Mouse (Mus musculus) forebrain, embryonic 10.5 days (tissue): ENCODE measurements around the gene Hspa8. TPM values are rescaled to one million over a fixed set of nuclear protein-coding genes. Genes with fewer than 3 reads are reported as not detected.
"Not testable (repeated sequence)": the region's sequence is repeated elsewhere in the genome, so short reads cannot be mapped to it uniquely, and the experiment has no call there.

ENCODE experiments used
- DNase-seq: peaks from one replicate; pipeline ENCODE4 v3.0.0-alpha.2; 2017; ENCODE audit warnings: low spot score; ENCODE audit errors: extremely low spot score
- H3K27ac ChIP-seq: fragments of 300-500 bp; sonication (generic); 2 replicates; pipeline ENCODE4 v1.5.1; 2016; ENCODE audit warnings: mild to moderate bottlenecking
- H3K27me3 ChIP-seq: fragments of 300-500 bp; sonication (generic); 2 replicates; pipeline ENCODE4 v1.6.1; 2016; ENCODE audit warnings: mild to moderate bottlenecking; ENCODE audit not compliant: poor library complexity, severe bottlenecking
- H3K36me3 ChIP-seq: fragments of 300-500 bp; sonication (generic); replicated peaks from 2 replicates; pipeline ENCODE4 v1.6.1; 2016; ENCODE audit warnings: mild to moderate bottlenecking, moderate library complexity
- H3K4me1 ChIP-seq: fragments of 300-500 bp; sonication (generic); 2 replicates; pipeline ENCODE4 v1.6.1; 2016
- H3K4me3 ChIP-seq: fragments of 300-500 bp; sonication (generic); 2 replicates; pipeline ENCODE4 v1.5.1; 2016; ENCODE audit warnings: mild to moderate bottlenecking, moderate library complexity
- H3K9me3 ChIP-seq: fragments of 300-500 bp; sonication (generic); 2 replicates; pipeline ENCODE4 v1.6.1; 2016; ENCODE audit warnings: mild to moderate bottlenecking, moderate library complexity
- WGBS: fragments of 180-500 bp; shearing (Covaris S2); methylation state at CpG from one replicate; pipeline ENCODE4 v1.1.7; 2016; 5-methylcytosine and 5-hydroxymethylcytosine counted together
- polyA plus RNA-seq: library from polyadenylated mRNA; unstranded; fragments of >200 nt; fragmentation: Nextera tagmentation; extraction: Ambion mirVana; gene quantifications from 2 replicates; pipeline ENCODE4 v1.2.1, GENCODE M21; 2016

Gene Hspa8
- polyA plus RNA-seq, 1 experiment from 2014 or later = 3,411 TPM

DNA sequence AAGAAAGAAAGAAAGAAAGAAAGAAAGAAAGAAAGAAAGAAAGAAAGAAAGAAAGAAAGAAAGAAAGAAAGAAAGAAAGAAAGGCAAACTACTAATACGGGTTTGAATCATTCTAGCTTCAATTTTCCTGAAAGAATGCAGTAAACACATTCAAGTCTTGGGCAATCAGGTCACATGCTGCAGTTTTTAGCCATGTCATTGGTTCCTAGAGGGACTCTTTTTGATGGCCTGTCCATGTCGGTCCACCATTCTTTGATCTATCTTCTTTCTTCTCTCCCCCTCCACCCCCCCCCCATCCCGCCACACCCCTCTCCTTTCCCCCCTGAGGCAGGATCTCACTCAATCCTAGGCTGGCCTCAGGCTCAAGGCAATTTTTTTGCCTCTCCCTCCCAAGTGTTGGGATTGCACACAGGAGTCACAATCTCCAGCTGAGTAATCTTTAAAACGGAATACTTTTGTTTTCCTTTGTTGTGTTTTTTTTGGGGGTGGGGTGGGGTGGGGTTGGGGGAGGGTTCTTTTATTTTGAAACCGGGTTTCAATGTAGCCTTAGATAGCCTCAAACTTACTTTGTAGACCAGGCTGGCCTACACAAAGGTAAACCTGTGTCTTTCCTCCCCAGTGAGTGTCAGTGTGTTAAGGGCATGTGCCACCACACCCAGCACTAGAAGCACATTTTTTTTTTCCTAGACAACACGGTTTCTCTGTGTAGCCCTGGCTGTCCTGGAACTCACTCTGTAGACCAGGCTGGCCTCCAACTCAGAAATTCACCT, 8.7 kb upstream of the Hspa8 start:
- no peaks in the 10 kb centered on the region for H3K27me3 ChIP-seq
- no peak for DNase-seq
- H3K9me3 ChIP-seq = no peaks in the 10 kb centered on the region
- WGBS = 81% methylated on average over 6 of the region's 6 CpGs
- H3K4me1 ChIP-seq = peaks cover 7% of the 10 kb centered on the region
- no peak overlapping the region for H3K4me3 ChIP-seq
- no peaks in the 10 kb centered on the region for H3K36me3 ChIP-seq
- no peak overlapping the region for H3K27ac ChIP-seq

DNA sequence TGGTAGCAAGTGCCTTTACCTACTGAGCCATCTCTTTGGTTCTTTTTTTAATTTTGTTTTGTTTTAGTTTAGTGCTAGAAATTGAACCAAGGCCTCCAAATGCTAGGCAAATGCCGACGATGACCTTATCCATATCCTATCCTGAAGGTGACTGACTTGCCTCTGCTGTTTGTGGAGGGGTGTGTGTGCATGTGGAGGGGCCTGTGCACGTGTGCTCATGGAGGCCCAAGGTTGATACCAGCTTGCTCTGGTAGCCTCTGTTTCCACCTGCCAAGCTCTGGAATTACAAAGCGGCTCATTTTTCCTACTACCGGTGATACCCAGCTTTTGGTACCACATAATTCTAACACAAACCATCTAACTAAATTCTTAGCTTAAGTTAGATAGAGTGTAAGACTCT, 7.2 kb upstream of the Hspa8 start:
- Histone ChIP-seq H3K27me3 (no peaks in the 10 kb centered on the region), H3K4me3 (no peak overlapping the region)
- DNase-seq = no peak

DNA sequence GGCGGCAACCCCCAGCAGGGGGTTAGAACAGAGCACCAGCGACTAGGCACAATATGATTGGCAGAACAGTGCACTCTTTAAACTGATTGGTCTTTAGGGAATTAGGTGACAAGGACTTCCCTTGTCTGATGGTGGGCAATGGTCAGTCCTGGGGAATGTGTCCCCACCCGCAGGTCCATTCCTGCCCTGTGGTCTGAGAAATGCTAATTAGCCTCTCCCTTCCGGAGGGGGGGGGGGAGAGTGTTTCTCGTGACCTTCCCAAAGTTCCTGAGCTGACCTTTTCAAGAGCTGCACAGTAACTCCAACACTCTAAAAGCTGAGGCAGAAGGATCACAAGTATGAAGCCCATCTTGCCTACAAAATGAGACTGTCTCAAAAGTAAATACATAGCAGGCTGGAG, 6.5 kb upstream of the Hspa8 start:
- Histone ChIP-seq H3K4me3 (no peak overlapping the region), H3K27me3 (no peaks in the 10 kb centered on the region), H3K9me3 (no peaks in the 10 kb centered on the region), H3K36me3 (no peaks in the 10 kb centered on the region), H3K4me1 (peaks cover 20% of the 10 kb centered on the region), H3K27ac (no peak overlapping the region; the same call in 1 of the 2 replicates)
- WGBS = 31% methylated on average over 5 of the region's 5 CpGs
- no peak for DNase-seq

More for the DNA sequence above, 7.2 kb upstream of the Hspa8 start:
- H3K9me3 ChIP-seq = no peaks in the 10 kb centered on the region
- peaks cover 13% of the 10 kb centered on the region for H3K4me1 ChIP-seq
- WGBS = 98% methylated on average over 5 of the region's 5 CpGs
- H3K36me3 ChIP-seq = no peaks in the 10 kb centered on the region
- no peak overlapping the region for H3K27ac ChIP-seq

DNA sequence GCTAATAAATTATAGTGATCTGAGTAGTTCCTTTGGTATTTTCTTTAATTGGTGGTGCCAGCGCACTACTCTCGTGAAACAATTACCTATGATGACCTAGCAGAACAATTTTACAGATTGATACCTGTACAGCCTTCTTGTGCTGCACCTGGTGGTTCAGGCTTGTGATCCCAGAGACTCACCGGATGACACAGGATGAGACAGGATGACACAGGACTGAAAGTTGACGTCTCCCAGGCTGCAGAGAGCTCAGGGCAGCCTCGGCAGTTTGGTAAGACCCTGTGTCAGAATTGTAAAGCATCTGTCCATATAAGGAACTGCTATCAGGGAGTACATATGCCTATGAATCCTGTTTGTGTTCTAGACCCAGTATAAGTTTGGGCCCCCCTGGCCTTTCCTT, 5.9 kb upstream of the Hspa8 start:
- Histone ChIP-seq H3K27ac (no peak overlapping the region), H3K9me3 (no peaks in the 10 kb centered on the region), H3K4me1 (peaks cover 27% of the 10 kb centered on the region), H3K4me3 (no peak overlapping the region), H3K27me3 (no peaks in the 10 kb centered on the region), H3K36me3 (no peaks in the 10 kb centered on the region)
- no peak for DNase-seq
- 86% methylated on average over 5 of the region's 5 CpGs for WGBS

DNA sequence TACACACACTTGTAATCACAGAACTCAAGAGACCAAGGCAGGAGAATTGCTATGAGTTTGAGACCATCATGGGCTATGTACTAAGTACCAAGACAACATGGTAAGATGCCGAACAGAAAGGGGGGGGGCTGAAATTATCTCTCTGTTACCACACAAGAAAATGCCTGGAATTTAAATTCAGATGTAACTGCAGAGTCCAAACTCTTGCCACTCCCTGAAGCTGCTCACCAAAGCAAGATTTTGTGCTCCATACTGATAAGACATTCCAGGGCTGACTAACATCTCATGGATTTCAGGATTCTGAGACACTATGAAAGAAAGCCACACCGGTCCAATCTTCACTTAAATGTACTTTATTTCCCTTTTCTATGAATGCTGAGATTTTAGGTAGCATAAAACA, 5.2 kb upstream of the Hspa8 start:
- no peaks in the 10 kb centered on the region for H3K36me3 ChIP-seq
- peaks cover 30% of the 10 kb centered on the region for H3K4me1 ChIP-seq
- no peaks in the 10 kb centered on the region for H3K9me3 ChIP-seq
- H3K27me3 ChIP-seq = no peaks in the 10 kb centered on the region
- no peak for DNase-seq
- no peak overlapping the region for H3K27ac ChIP-seq
- WGBS = 86% methylated on average over 2 of the region's 2 CpGs
- no peak overlapping the region for H3K4me3 ChIP-seq

DNA sequence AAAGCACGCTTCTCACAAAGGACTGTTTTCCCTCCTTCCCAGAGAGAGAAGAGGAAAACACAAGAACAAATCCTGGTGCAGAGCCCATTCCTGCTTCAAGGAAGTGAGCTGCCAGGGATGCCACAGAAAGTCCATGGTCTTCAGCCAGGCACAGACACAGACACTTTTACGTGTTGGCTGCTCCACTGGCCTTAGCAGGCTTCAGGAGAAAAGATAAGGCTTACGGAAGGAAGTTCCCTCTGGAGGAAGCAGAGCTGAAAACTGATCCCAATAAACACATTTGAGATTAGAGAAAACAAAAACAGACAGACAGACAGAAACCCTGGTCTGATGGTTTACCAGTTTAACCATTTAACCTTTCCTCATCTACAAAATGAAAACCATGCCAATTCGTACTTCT, 4.7 kb upstream of the Hspa8 start:
- WGBS = 74% methylated on average over 4 of the region's 4 CpGs
- Histone ChIP-seq H3K4me3 (no peak overlapping the region), H3K36me3 (no peaks in the 10 kb centered on the region), H3K9me3 (no peaks in the 10 kb centered on the region), H3K27me3 (no peaks in the 10 kb centered on the region), H3K4me1 (peaks cover 30% of the 10 kb centered on the region), H3K27ac (no peak overlapping the region)
- no peak for DNase-seq

DNA sequence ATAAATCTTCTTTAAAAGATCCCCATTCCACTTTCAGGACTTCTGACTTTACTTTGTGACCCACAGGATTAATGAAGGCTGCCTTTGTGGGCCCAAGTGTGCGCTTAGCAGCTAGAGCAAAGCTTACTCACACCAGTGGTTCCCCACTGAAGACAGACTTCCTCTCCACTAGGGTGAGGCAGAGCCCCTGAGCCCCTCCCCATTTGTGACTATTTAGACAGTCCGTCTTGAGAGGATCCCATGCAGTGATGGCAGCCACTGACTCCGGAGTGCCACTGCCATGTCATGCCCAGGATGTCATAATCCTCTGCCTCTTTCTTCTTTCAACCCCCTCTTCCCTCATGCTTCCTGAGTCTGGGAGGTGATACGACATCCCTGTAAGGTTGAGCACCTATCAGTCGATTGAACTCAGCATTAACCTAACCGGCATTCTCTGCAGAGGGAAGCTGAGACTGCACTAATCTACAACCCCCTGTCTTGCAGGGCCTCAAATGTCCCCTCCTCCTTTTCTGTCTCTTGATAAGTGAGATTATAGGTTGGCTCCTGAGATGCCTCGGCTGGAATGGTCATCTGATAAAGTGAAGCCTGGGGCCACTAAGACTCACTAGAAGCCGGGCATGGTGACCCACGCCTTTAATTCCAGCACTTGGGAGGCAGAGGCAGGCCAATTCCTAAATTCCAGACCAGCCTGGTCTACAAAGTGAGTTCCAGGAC, 2.4 kb upstream of the Hspa8 start:
- H3K27me3 ChIP-seq = no peaks in the 10 kb centered on the region
- DNase-seq = no peak
- H3K4me1 ChIP-seq = peaks cover 32% of the 10 kb centered on the region
- H3K36me3 ChIP-seq = peaks cover 19% of the 10 kb centered on the region
- WGBS = 76% methylated on average over 9 of the region's 9 CpGs
- peak overlapping the region; percentile 98 for H3K27ac ChIP-seq
- no peak overlapping the region for H3K4me3 ChIP-seq
- no peaks in the 10 kb centered on the region for H3K9me3 ChIP-seq

DNA sequence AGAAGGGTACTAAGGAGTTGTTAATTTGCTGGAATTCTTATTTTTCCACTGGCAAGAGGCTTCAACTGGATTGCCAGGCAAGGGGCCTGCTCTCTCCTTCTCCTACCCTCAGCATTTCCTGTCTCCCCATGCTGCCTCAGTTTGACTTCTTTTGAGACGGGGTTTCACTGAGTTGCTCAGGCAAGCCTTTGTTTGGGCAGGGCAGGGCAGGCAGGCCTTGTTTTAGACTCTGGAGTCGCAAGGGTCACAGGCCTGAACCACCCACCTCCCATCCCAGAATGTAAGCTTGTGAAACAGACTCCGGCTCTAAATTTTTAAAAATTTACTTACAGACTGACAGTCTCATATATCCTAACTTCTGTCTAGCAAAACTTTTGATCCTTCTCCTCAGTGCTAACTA, 1.7 kb upstream of the Hspa8 start:
- no peaks in the 10 kb centered on the region for H3K9me3 ChIP-seq
- H3K36me3 ChIP-seq = peaks cover 26% of the 10 kb centered on the region
- H3K4me1 ChIP-seq = peaks cover 37% of the 10 kb centered on the region
- H3K27me3 ChIP-seq = no peaks in the 10 kb centered on the region
- H3K27ac ChIP-seq = peak overlapping the region; percentile 98
- H3K4me3 ChIP-seq = peak overlapping the region; percentile 99; the same call in 1 of the 2 replicates
- DNase-seq = no peak
- WGBS = 26% methylated on average over 3 of the region's 3 CpGs

DNA sequence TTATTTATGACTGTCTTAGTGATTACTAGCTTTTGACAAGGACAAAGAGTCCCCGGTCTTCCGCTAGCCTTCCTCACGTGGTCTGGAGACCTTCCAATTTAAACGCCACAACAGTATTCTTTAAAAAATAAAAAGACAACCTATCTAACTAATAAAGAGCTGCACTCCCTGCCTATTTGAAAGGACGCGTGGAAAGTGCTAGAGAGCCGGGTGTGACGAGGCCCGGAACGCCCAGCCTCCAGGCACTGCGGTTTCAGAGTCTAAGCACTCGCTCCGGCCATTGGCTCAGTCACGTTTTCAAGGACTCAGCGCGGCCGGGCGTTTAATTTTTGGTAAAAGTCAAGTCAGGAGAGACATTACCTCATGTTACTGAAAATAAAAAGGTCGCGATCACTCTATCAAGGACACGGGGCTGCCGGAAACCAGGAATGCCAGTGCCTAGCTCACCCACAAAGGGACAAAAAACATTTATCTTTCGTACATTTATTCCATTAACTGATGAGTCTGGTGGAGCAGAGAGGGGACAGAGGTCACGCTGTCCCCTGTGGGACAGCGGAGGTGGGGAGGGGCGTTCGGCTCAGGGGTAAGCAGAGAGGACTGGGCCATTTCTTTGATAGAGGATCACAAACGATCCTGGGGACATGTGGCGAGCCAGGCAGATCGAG, 815 bp upstream of the Hspa8 start:
- WGBS = 5% methylated on average over 30 of the region's 30 CpGs
- Histone ChIP-seq H3K27me3 (no peaks in the 10 kb centered on the region), H3K4me1 (peaks cover 37% of the 10 kb centered on the region), H3K9me3 (no peaks in the 10 kb centered on the region), H3K27ac (peak overlapping the region; percentile 98), H3K36me3 (peaks cover 34% of the 10 kb centered on the region), H3K4me3 (peak overlapping the region; percentile 99)
- DNase-seq = peak; percentile 83

DNA sequence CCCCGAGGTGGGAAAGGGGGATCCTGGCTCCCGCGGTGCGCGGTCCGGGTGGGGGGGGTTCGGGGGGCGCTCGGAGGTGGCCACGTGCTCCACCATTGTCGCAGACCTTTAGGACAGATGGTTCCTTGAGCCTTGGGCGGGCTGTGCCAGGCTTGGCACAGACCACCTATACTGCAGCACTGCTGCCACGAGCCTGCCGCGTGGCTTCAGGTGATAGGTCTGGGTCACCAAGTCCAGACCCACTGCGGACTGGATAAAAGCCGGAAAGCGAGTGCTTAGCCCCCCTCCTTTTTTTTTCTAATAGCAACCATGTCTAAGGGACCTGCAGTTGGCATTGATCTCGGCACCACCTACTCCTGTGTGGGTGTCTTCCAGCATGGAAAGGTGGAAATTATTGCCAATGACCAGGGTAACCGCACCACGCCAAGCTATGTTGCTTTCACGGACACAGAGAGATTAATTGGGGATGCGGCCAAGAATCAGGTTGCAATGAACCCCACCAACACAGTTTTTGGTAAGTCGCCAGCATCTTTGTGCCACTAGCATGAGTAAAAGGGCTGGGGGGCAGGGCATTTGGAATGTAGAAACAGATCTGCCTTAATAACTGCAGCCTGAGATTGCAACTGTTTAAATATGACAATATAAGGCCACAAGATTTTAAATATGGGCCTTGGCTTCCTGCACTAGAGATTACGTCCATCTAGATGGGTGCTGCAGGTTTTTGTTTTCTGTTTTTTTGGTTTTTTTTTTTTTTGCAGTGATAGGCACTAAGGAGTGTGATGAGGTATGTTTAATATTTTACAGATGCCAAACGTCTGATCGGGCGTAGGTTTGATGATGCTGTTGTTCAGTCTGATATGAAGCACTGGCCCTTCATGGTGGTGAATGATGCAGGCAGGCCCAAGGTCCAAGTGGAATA, 1.1 kb downstream of the Hspa8 start:
- H3K4me1 ChIP-seq = peaks cover 55% of the 10 kb centered on the region
- WGBS = under 1% methylated on average over 28 of the region's 28 CpGs
- peaks cover 53% of the 10 kb centered on the region for H3K36me3 ChIP-seq
- peak overlapping the region; percentile 99 for H3K4me3 ChIP-seq
- peak; percentile 57 for DNase-seq
- H3K9me3 ChIP-seq, H3K27me3 ChIP-seq: not testable (repeated sequence)
- peak overlapping the region; percentile 98 for H3K27ac ChIP-seq

DNA sequence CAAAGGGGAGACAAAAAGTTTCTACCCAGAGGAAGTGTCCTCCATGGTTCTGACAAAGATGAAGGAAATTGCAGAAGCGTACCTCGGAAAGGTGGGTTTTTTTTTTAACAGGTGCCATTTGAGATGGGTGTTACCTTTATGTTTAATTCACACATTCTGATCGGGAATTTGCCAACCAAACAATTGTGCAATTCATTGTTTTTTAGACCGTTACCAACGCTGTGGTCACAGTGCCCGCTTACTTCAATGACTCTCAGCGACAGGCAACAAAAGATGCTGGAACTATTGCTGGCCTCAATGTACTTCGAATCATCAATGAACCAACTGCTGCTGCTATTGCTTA, 1.7 kb downstream of the Hspa8 start:
- H3K36me3 ChIP-seq = peaks cover 60% of the 10 kb centered on the region

DNA sequence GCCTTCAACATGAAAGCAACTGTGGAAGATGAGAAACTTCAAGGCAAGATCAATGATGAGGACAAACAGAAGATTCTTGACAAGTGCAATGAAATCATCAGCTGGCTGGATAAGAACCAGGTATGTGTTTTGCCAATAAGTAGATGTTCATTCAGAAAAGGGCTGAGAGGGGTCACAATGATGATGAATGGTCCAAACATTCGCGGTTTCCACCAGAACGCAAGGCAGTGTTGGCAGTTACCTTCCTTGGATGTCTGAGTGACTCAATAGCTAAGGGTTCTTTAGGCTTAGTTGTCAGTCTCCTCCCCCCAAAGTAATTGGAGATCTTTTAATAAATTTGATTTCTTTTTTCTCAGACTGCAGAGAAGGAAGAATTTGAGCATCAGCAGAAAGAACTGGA, 3.8 kb downstream of the Hspa8 start:
- peaks cover 66% of the 10 kb centered on the region for H3K4me1 ChIP-seq
- not testable (repeated sequence) for H3K27me3 ChIP-seq, H3K27ac ChIP-seq, DNase-seq, H3K9me3 ChIP-seq
- peak overlapping the region; percentile 33; the same call in 1 of the 2 replicates for H3K4me3 ChIP-seq
- whole genome bisulfite sequencing = 72% methylated on average over 3 of the region's 3 CpGs
- H3K36me3 ChIP-seq = peaks cover 62% of the 10 kb centered on the region

More for the DNA sequence above, 1.7 kb downstream of the Hspa8 start:
- not testable (repeated sequence) for H3K27ac ChIP-seq, DNase-seq, H3K27me3 ChIP-seq, H3K9me3 ChIP-seq
- Histone ChIP-seq H3K4me1 (peaks cover 62% of the 10 kb centered on the region), H3K4me3 (peak overlapping the region; percentile 99)
- WGBS = 11% methylated on average over 8 of the region's 8 CpGs
